Mouse (Mus musculus): ENCODE measurements around the gene Batf3.
A peak's percentile ranks its signal among the peaks of the same experiment; 100 is the strongest.

The Batf3 gene

DNA sequence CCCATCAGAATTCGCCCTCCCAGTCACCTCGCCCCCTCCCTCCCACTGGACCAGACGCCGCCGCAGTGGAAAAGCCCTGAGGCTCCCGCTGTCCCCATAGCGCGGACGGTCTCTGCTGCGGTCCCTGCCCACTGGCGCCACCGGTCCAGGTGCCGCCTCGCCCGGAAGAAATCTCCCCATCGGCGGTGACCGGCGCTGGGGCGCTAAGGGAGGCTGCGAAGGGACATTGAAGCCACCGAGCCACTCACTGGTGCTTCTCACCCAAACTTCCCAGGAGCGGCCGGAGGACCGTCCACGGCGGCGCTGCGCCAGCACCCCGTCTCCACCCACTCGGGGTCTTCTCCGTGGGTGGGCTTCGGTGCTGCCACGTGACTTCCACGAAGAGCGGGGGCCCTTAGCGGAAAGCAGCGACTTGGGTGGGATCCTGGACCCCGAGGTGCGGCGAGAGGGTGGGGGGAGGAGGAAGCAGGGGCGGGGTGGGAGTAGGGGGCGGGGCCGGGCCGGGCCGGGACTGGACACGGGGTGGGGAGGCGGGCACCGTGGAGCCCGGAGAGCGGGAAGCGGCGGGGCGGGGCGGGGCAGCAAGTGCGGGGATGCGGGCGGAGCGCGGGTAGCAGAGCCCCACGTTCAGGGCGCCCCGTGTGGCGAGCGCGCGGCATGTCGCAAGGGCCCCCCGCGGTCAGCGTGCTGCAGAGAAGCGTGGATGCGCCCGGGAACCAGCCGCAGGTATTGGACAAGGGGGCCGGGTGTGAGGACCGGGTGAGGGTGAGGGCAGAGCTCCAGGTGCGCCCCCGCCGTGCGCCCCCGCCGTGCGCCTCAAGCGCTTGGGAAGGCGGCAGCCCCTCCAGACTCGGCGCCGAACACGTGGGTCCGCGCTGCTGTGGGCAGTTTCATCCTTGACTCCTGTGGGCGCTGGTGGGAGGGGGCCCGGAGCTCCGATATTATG, at the start of gene Batf3:
Gene Batf3, plus strand, starts transcription at position 46 of the 946 bp plus-strand sequence.
- DNase-seq, result no peak

- no peak for DNase-seq
These were observed 44.1 kb upstream of the Batf3 start for GRCm38 (mm10) chr1:191053555-191053954.

- DNase-seq, result no peak
These were observed 42.6 kb upstream of the Batf3 start for GRCm38 (mm10) chr1:191054870-191055532.

- no peak for DNase-seq
These were observed 42.1 kb upstream of the Batf3 start for GRCm38 (mm10) chr1:191055533-191055873.

DNA sequence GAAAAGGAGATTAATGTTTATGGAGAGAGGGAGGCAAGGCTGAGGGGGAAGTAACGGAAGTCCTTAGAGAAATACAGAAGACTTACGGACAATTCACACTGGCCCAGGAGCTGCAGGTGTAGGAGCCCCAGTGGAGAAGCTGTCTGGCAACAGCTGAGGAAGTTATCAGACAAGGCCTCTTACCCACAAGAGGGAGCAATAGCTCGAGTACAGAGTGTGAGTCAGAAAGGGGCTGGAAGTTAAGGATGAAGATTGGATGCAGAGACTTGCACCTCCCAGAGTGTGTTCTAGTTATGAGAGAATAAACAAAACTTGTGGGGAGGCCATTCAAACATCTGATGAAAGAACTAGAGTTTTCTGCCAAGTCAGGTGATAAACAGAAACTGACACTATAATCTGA, 40.2 kb upstream of the Batf3 start:
- no peak for DNase-seq

GRCm38 (mm10) chr1:191062241-191062780, 35.3 kb upstream of the Batf3 start:
- no peak for DNase-seq

DNA sequence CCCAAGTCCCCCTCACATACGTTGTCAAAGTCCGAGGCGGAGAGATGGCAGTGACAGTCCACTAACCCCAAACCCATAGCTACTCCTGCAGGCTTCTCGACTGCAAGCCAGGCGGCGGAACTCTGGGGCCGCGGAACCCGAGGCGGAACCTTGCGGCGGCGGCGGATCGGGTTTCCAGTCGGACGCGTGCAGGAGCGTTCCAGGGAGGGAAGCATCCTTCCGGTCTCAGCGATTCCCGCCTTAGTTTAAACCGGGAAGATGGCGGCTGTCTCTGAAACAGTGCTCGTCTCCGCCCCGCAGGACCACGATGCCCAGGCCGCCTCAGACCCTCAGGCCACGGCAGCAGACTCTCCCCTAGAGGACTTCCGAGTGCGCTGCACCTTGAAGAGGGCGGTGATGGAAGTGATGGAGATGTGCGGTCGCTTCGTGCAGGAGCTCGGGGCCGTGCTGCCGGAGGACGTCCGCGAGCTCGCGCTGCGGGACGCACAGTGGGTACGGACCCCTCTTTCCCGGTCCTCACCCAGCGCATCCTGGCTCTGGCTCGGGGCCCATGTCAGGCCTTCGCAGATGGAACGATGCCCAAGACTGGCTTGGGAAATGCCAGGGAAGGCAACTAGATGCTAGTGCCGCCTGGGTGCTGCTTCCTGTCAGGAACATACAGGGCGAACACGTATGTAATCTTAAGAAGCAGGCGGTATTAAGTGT, 34.7 kb upstream of the Batf3 start, which contains the start of the genes Tatdn3 and Nsl1:
Gene Tatdn3, minus strand, starts transcription at position 152 of the 705 bp plus-strand sequence.
Gene Nsl1, plus strand, starts transcription at position 232 of the 705 bp plus-strand sequence.
- peak; percentile 86 for DNase-seq

DNA sequence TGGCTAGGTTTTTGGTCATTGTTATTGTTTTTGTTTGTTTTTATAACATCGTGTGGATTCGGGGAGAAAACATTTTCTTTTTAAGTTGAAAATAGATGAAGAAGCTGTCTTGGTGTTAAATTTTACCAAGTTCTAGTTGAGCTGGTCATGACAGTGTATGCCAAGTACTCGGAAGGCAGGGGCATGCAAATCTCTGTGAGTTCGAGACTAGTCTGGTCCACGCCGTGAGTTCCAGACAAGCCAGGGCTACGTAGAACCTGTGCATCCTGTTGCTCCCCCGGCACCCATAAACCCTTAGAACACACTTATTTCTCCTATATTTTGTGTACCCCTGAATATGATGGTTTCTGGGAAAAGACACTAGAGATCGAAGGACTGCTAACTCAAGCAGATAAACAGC, 33.9 kb upstream of the Batf3 start:
- no peak for DNase-seq

DNA sequence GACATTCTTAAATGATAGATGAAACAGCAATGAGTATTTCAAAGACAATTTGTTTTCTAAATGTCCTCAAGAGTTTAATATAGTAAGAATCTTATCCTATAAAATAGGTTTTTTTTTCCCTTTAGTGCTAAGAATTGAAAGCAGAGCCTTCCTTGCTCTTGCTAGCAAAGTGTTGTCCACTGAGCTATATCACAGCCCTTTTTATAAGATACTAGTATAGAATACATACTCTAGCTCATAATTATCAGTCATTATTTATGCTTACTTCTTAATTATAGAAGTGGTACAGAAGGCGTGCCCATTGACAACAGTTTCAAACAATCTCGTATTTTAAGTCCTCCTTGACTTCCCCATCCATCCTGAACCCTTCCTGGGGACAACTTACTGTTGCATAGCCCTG, 33.1 kb upstream of the Batf3 start:
- no peak for DNase-seq

GRCm38 (mm10) chr1:191065188-191065587, 32.5 kb upstream of the Batf3 start:
- no peak for DNase-seq

DNA sequence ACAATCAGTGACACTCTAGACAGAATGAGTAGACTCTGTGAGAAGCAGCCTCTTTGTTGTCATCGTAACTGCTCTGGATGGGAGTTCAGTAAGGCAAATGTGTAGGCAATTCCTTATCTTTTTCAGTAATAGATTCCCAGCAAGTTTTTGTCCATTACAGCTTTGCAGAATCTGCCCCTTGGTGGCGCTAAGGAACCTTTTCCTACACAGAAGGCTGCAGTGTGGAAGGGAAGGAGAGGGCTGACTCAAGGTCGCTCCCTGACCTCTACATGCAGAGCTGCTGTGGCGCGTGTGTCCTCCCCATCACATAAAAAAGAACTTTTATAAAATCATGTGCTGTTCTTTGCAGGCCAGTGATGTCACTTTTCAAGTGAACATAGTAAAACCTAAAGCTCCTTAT, 29.3 kb upstream of the Batf3 start:
- no peak for DNase-seq

DNA sequence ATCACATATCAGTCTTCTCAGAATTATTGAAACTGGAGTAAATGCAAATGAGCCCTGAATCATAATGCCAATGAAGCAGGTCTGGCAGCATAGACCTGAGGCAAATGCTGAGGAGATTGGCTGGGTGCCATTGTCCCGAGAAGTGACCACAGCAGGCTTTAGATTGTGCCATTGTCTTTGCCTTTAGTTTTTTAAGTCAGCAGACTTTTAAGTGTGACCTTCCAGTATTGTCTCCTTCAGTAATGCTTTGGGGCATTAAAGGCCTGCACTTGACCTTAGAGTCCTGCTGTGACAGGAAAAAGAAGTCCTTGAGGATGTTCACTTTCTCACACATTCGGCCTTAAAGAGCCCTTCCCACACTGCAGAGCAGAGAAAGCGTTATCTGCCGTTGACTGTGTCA, 27.4 kb upstream of the Batf3 start:
- DNase-seq, result no peak

GRCm38 (mm10) chr1:191071613-191072012, 26.0 kb upstream of the Batf3 start:
- DNase-seq, result no peak

- no peak for DNase-seq
These were observed 25.2 kb upstream of the Batf3 start for GRCm38 (mm10) chr1:191072329-191072913.

DNA sequence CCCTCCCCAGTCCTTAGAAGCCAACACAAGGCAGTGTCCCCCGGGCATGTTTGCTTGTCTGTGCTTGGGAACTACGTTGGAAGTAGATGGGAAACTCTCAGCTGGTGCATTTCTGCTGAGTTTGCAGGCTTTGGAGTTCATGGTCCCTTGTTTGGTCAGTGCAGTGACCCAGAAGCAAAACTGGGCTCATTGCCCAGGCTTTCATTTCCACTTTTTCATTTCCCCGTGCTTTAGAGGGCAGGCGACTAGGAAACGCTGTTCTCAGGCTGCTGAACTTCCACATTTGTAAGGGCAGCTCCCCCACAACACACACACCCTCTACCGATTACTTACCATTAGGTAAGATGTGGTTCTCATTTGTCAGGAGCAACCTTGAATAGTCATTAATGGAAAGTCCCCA, 24.6 kb upstream of the Batf3 start:
- no peak for DNase-seq

GRCm38 (mm10) chr1:191073486-191073885, 24.2 kb upstream of the Batf3 start:
- DNase-seq, result no peak

DNA sequence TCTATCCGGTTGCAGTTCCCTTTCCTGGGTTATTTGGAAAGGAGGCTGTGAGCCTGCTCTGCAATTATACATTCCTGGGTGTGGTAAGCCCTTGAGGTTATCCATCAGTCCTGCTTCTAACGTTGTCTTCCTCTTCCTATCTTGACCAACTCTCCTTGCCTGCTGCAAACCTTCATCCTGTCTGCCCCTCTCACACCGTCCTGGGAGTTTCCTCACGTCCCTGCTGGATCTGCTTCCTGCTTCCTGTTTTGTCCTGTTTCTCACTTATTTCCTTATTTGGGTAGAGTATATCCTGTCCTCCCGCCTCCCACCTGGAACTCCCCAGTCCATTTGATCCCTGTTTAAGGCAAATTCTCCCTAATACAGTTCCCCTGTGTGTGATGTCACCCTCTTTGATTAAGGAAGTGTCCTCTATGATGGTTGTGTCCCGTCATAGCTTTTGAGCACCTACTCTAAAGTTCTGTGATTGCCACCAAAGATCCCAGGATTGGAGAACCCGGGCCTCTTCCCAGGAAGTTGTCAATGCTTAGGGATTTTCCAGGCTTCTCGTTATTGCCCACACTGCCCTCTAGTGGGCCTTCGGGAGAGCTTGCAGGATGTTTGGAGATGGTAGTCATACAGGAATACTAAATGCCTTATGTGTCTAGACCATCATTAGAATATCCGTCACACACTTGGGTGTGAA, 22.3 kb upstream of the Batf3 start:
- peak; percentile 19 for DNase-seq

DNA sequence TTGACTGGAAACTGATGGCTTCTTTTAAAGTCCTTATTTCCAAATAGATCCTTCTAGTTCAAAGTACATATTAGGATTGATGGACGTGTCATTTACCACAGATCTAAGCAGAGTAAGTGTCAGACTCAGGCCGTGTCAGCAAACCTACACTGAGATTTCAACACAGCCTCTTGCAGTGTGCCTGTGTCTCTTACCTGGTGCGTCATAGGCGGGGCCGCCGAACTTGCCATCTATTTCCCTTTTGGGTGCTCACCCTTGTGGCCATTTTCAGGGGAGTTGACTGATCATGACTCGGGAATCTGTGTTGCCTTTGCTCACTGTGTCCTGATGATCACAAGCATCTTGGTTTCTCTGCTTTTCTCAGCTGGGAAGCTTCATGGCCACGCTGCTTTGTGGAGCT, 14.4 kb upstream of the Batf3 start:
- DNase-seq, result no peak

- no peak for DNase-seq
These were observed 12.6 kb upstream of the Batf3 start for GRCm38 (mm10) chr1:191084951-191085559.

- no peak for DNase-seq
These were observed 12.1 kb upstream of the Batf3 start for GRCm38 (mm10) chr1:191085597-191085996.

DNA sequence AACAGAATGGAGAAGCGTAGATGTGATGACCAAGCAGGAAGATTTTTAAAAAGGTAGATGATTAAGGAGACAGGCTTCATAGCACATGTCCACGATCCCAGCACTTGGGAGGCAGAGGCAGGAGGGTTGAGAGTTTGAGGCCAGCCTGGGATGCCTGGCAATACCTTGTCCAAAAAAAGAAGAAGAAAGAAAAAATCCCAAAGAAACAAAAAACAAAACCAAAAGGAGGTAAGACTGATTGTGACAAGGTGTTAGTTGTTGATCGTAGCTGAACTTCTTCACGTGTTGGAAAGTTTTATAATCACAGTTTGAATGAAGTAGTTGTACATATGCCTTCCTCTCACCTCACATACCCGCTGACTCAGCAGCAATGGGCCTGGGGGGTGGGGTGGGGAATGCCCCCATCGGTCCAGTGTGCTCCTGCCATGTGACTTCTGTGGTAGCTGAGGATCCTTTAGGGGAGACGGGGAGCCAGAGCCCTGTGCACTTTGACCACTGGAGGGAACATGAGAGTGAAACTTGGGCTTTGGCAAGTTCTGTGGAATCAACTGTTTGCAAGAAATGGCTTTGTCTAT, 11.3 kb upstream of the Batf3 start:
- no peak for DNase-seq
